Mouse (Mus musculus) hindbrain, postnatal 0 days (tissue): ENCODE measurements around the gene P4ha1. TPM values are rescaled to one million over a fixed set of nuclear protein-coding genes. Genes with fewer than 3 reads are reported as not detected.

Source experiments
- ATAC-seq: fragments of 200-750 bp; cut with Nextera tagmentation; 2 replicates; pipeline ENCODE4 v1.8.0; 2017; ENCODE audit warnings: mild to moderate bottlenecking, moderate TSS enrichment, moderate library complexity
- DNase-seq: peaks from one replicate; pipeline ENCODE4 v3.0.0-alpha.2; 2015; ENCODE audit warnings: low spot score
- H3K27ac ChIP-seq: fragments of 300-500 bp; sonication (generic); 2 replicates; pipeline ENCODE4 v1.5.1; 2014; ENCODE audit warnings: mild to moderate bottlenecking
- H3K27me3 ChIP-seq: fragments of 300-500 bp; sonication (generic); 2 replicates; pipeline ENCODE4 v1.6.1; 2014; ENCODE audit warnings: low read length, mixed read lengths; ENCODE audit not compliant: insufficient read depth
- H3K36me3 ChIP-seq: fragments of 300-500 bp; sonication (generic); 2 replicates; pipeline ENCODE4 v1.6.1; 2014; ENCODE audit warnings: low read length, mixed read lengths; ENCODE audit not compliant: insufficient read depth
- H3K4me1 ChIP-seq: fragments of 300-500 bp; sonication (generic); 2 replicates; pipeline ENCODE4 v1.6.1; 2014; ENCODE audit warnings: antibody characterized with exemption, low read length, mixed read lengths; ENCODE audit not compliant: insufficient read depth
- H3K4me2 ChIP-seq: fragments of 300-500 bp; sonication (generic); 2 replicates; pipeline ENCODE4 v1.6.1; 2014; ENCODE audit warnings: low read depth, mild to moderate bottlenecking, low read length, moderate library complexity, mixed read lengths
- H3K4me3 ChIP-seq: fragments of 300-500 bp; sonication (generic); 2 replicates; pipeline ENCODE4 v1.5.1; 2014; ENCODE audit warnings: low read length
- H3K9ac ChIP-seq: fragments of 300-500 bp; sonication (generic); replicated peaks from 2 replicates; pipeline ENCODE4 v1.6.1; 2014; ENCODE audit warnings: mild to moderate bottlenecking, low read length, moderate library complexity, mixed read lengths
- H3K9me3 ChIP-seq: fragments of 300-500 bp; sonication (generic); 2 replicates; pipeline ENCODE4 v1.6.1; 2016; ENCODE audit warnings: low read length, mixed read lengths
- CTCF ChIP-seq: IDR thresholded peaks from 2 replicates; pipeline ENCODE4 v1.5.1; 2016; ENCODE audit warnings: antibody characterized with exemption, control low read depth, low read depth
- WGBS: fragments of 180-500 bp; shearing (Covaris S2); extraction: QIAGEN DNeasy Blood & Tissue Kit; methylation state at CpG from one replicate; pipeline ENCODE4 v1.1.7; 2014; 5-methylcytosine and 5-hydroxymethylcytosine counted together
- polyA plus RNA-seq: library from polyadenylated mRNA; unstranded; fragments of >200 nt; fragmentation: Nextera tagmentation; extraction: Ambion mirVana; gene quantifications from 2 replicates; pipeline ENCODE4 v1.2.1, GENCODE M21; 2015
- total RNA-seq: library from RNA; depleted of rRNA; stranded (reverse); fragments of >200 nt; gene quantifications from 2 replicates; pipeline ENCODE4 v1.2.3, GENCODE M21; 2014

Gene P4ha1
- total and polyA plus RNA-seq, 2 experiments from 2014 or later = 12.7 to 17.6 TPM

- no peak for ATAC-seq
- Histone ChIP-seq H3K4me2 (no peak overlapping the region), H3K27me3 (no peaks in the 10 kb centered on the region), H3K9me3 (no peaks in the 10 kb centered on the region), H3K4me3 (no peak overlapping the region), H3K27ac (no peak overlapping the region), H3K4me1 (no peaks in the 10 kb centered on the region), H3K36me3 (peaks cover 39% of the 10 kb centered on the region), H3K9ac (no peak overlapping the region)
- 81% methylated on average over 12 of the region's 12 CpGs for WGBS
- TF ChIP-seq CTCF = no peak
- DNase-seq = no peak
Observed at GRCm38 (mm10) chr10:59354120-59354519, 31.0 kb downstream of the P4ha1 start.

- H3K9ac ChIP-seq = no peak overlapping the region
- ATAC-seq = no peak
- H3K4me3 ChIP-seq = no peak overlapping the region
- TF ChIP-seq CTCF = no peak
- peaks cover 35% of the 10 kb centered on the region for H3K36me3 ChIP-seq
- no peak overlapping the region for H3K4me2 ChIP-seq
- H3K27ac ChIP-seq = no peak overlapping the region
- no peaks in the 10 kb centered on the region for H3K27me3 ChIP-seq
- H3K4me1 ChIP-seq = no peaks in the 10 kb centered on the region
- DNase-seq = no peak
- H3K9me3 ChIP-seq = no peaks in the 10 kb centered on the region
- 84% methylated on average over 8 of the region's 8 CpGs for WGBS
Observed at GRCm38 (mm10) chr10:59355020-59355419, 31.9 kb downstream of the P4ha1 start.

- no peaks in the 10 kb centered on the region for H3K4me1 ChIP-seq
- no peak overlapping the region for H3K9ac ChIP-seq
- H3K36me3 ChIP-seq = peaks cover 39% of the 10 kb centered on the region
- peak; percentile 47; the same call in 1 of the 2 replicates for TF ChIP-seq CTCF
- H3K4me3 ChIP-seq = no peak overlapping the region
- no peak overlapping the region for H3K27ac ChIP-seq
- 87% methylated on average over 4 of the region's 4 CpGs for WGBS
- ATAC-seq (no peak), DNase-seq (peak; percentile 10)
- no peaks in the 10 kb centered on the region for H3K27me3 ChIP-seq
- no peaks in the 10 kb centered on the region for H3K9me3 ChIP-seq
- H3K4me2 ChIP-seq = no peak overlapping the region
Observed at GRCm38 (mm10) chr10:59358744-59359143, 35.6 kb downstream of the P4ha1 start.

- ATAC-seq (no peak), DNase-seq (no peak)
- WGBS = 93% methylated on average over 2 of the region's 2 CpGs
- no peaks in the 10 kb centered on the region for H3K27me3 ChIP-seq
- peaks cover 49% of the 10 kb centered on the region for H3K36me3 ChIP-seq
- no peak overlapping the region for H3K27ac ChIP-seq
- H3K4me3 ChIP-seq = no peak overlapping the region
- H3K9me3 ChIP-seq = no peaks in the 10 kb centered on the region
- no peak overlapping the region for H3K9ac ChIP-seq
- no peaks in the 10 kb centered on the region for H3K4me1 ChIP-seq
- no peak overlapping the region for H3K4me2 ChIP-seq
- no peak for TF ChIP-seq CTCF
Observed at GRCm38 (mm10) chr10:59363208-59363607, 40.1 kb downstream of the P4ha1 start.

GRCm38 (mm10) chr10:59364551-59364950, 41.5 kb downstream of the P4ha1 start:
- no peak overlapping the region for H3K4me2 ChIP-seq
- no peak for TF ChIP-seq CTCF

GRCm38 (mm10) chr10:59365804-59366589, 42.9 kb downstream of the P4ha1 start:
- Histone ChIP-seq H3K4me2 (no peak overlapping the region), H3K9me3 (no peaks in the 10 kb centered on the region), H3K4me3 (no peak overlapping the region), H3K27ac (no peak overlapping the region), H3K36me3 (peaks cover 72% of the 10 kb centered on the region), H3K27me3 (no peaks in the 10 kb centered on the region), H3K4me1 (no peaks in the 10 kb centered on the region), H3K9ac (no peak overlapping the region)
- ATAC-seq (no peak), DNase-seq (no peak)
- 79% methylated on average over 5 of the region's 5 CpGs for WGBS
- no peak for TF ChIP-seq CTCF

More at GRCm38 (mm10) chr10:59364551-59364950, 41.5 kb downstream of the P4ha1 start:
- no peak overlapping the region for H3K27ac ChIP-seq
- H3K36me3 ChIP-seq = peaks cover 58% of the 10 kb centered on the region
- no peaks in the 10 kb centered on the region for H3K4me1 ChIP-seq
- H3K4me3 ChIP-seq = no peak overlapping the region
- H3K27me3 ChIP-seq = no peaks in the 10 kb centered on the region
- no peak for DNase-seq
- 92% methylated on average over 3 of the region's 3 CpGs for WGBS
- no peak overlapping the region for H3K9ac ChIP-seq
- no peaks in the 10 kb centered on the region for H3K9me3 ChIP-seq
- no peak for ATAC-seq

GRCm38 (mm10) chr10:59366746-59367145, 43.6 kb downstream of the P4ha1 start:
- no peak overlapping the region for H3K4me3 ChIP-seq
- H3K9me3 ChIP-seq = no peaks in the 10 kb centered on the region
- no peak for TF ChIP-seq CTCF
- no peak for ATAC-seq
- H3K27ac ChIP-seq = no peak overlapping the region
- 97% methylated on average over 4 of the region's 4 CpGs for WGBS
- no peak overlapping the region for H3K4me2 ChIP-seq
- H3K4me1 ChIP-seq = no peaks in the 10 kb centered on the region
- DNase-seq = no peak
- no peak overlapping the region for H3K9ac ChIP-seq
- H3K27me3 ChIP-seq = no peaks in the 10 kb centered on the region
- peaks cover 69% of the 10 kb centered on the region for H3K36me3 ChIP-seq
